Mouse (Mus musculus) heart, adult 2 months (tissue): ENCODE measurements around the gene Slc22a15. TPM values are rescaled to one million over a fixed set of nuclear protein-coding genes. Genes with fewer than 3 reads are reported as not detected.
A peak's percentile ranks its signal among the peaks of the same experiment; 100 is the strongest.

Source experiments
- DNase-seq, 2 experiments: peaks; one replicate each; pipeline ENCODE4 v3.0.0; 2021
- H3K27ac ChIP-seq: fragments of 200-600 bp; 2 replicates; pipeline ENCODE4 v1.8.1; 2022
- H3K27me3 ChIP-seq: fragments of 200-500 bp; 2 replicates; pipeline ENCODE4 v1.6.1; 2012; ENCODE audit warnings: mild to moderate bottlenecking, low read length, inconsistent platforms, mixed read lengths; ENCODE audit not compliant: control insufficient read depth, insufficient read depth
- H3K36me3 ChIP-seq: fragments of 200-500 bp; 2 replicates; pipeline ENCODE4 v1.6.1; 2012; ENCODE audit warnings: low read length, inconsistent platforms; ENCODE audit not compliant: control insufficient read depth, insufficient read depth
- H3K4me1 ChIP-seq: fragments of 200-500 bp; 2 replicates; pipeline ENCODE4 v1.6.1; 2011; ENCODE audit warnings: low read length; ENCODE audit not compliant: control insufficient read depth, insufficient read depth
- H3K4me3 ChIP-seq: fragments of 200-600 bp; 2 replicates; pipeline ENCODE4 v1.8.1; 2022
- H3K79me2 ChIP-seq: fragments of 200-500 bp; replicated peaks from 2 replicates; pipeline ENCODE4 v1.6.1; 2012; ENCODE audit warnings: mild to moderate bottlenecking, inconsistent platforms, low read length, moderate library complexity, mixed read lengths; ENCODE audit not compliant: control insufficient read depth, insufficient read depth
- H3K9ac ChIP-seq: fragments of 200-500 bp; 2 replicates; pipeline ENCODE4 v1.6.1; 2012; ENCODE audit warnings: low read depth, mild to moderate bottlenecking, control low read depth, inconsistent platforms, low read length, mixed read lengths
- CTCF ChIP-seq: fragments of 200-600 bp; IDR thresholded peaks from 2 replicates; pipeline ENCODE4 v1.8.1; 2022; ENCODE audit warnings: antibody characterized with exemption, mild to moderate bottlenecking, moderate library complexity
- EP300 ChIP-seq: fragments of 200-500 bp; IDR thresholded peaks from 2 replicates; pipeline ENCODE4 v1.6.1; 2011; ENCODE audit warnings: low read depth, low read length, control low read depth; ENCODE audit not compliant: insufficient read depth
- POLR2A ChIP-seq: fragments of 200-500 bp; IDR thresholded peaks from 2 replicates; pipeline ENCODE4 v1.6.1; 2011; ENCODE audit warnings: mild to moderate bottlenecking, low read depth, low read length, control low read depth; ENCODE audit not compliant: insufficient read depth
- WGBS: fragments of 180-500 bp; shearing (Covaris S2); methylation state at CpG from one replicate; pipeline ENCODE4 v1.1.7; 2018; 5-methylcytosine and 5-hydroxymethylcytosine counted together
- intact Hi-C: fragments of 180-260 bp; cut with DNase I; formaldehyde crosslinking; loops from one replicate; pipeline ENCODE4 v1.15.1; 2025
- polyA plus RNA-seq: library from polyadenylated mRNA; depleted of rRNA; stranded (reverse); fragments of >200 nt; gene quantifications from 2 replicates; pipeline ENCODE4 v1.2.3, GENCODE M21; 2012; rRNA removed
- total RNA-seq, 2 experiments: library from RNA; stranded (reverse); gene quantifications; 2 replicates each; pipeline ENCODE4 v1.2.3; 2021

The Slc22a15 gene
- total and polyA plus RNA-seq, 3 experiments = 1.8 to 2.4 (median 1.9) TPM

- TF ChIP-seq POLR2A (no peak), EP300 (peak; percentile 93), CTCF (peak; percentile 97)
- H3K4me3 ChIP-seq = no peak overlapping the region
- no peaks in the 10 kb centered on the region for H3K27me3 ChIP-seq
- H3K9ac ChIP-seq = no peak overlapping the region
- DNase-seq = peak; percentile 54 to 76
- H3K36me3 ChIP-seq = no peaks in the 10 kb centered on the region
- H3K27ac ChIP-seq = no peak overlapping the region
- 66% methylated on average over 10 of the region's 10 CpGs for WGBS
- H3K4me1 ChIP-seq = no peaks in the 10 kb centered on the region
- no peaks in the 10 kb centered on the region for H3K79me2 ChIP-seq
- intact Hi-C loops = loop anchor here (1.0 to 5.0 kb wide), 4 partner anchors 319 to 840 kb away; no protein-coding TSS in a partner anchor
Observed at GRCm38 (mm10) chr3:101812341-101812962, 111.8 kb downstream of the Slc22a15 start.

GRCm38 (mm10) chr3:101811931-101812330 lies 112.3 kb downstream of the Slc22a15 start:
- DNase-seq = no peak
- intact Hi-C loops = loop anchor here (1.0 to 5.0 kb wide), 4 partner anchors 319 to 840 kb away; no protein-coding TSS in a partner anchor
- Histone ChIP-seq H3K27me3 (no peaks in the 10 kb centered on the region), H3K36me3 (no peaks in the 10 kb centered on the region), H3K9ac (no peak overlapping the region), H3K27ac (no peak overlapping the region), H3K4me3 (no peak overlapping the region), H3K79me2 (no peaks in the 10 kb centered on the region), H3K4me1 (peaks cover 1% of the 10 kb centered on the region; the same call in 1 of the 2 replicates)
- no peak for TF ChIP-seq POLR2A
- no peak for TF ChIP-seq EP300
- TF ChIP-seq CTCF = no peak
- 55% methylated on average over 4 of the region's 4 CpGs for WGBS

- Histone ChIP-seq H3K27me3 (no peaks in the 10 kb centered on the region), H3K4me3 (no peak overlapping the region), H3K27ac (no peak overlapping the region), H3K4me1 (peaks cover 5% of the 10 kb centered on the region), H3K79me2 (no peaks in the 10 kb centered on the region), H3K9ac (no peak overlapping the region), H3K36me3 (no peaks in the 10 kb centered on the region)
- WGBS = 81% methylated on average over 6 of the region's 6 CpGs
- DNase-seq = no peak
- TF ChIP-seq EP300 (no peak), CTCF (no peak), POLR2A (no peak)
- intact Hi-C loops = loop anchor here (5.0 kb wide), 1 partner anchor 95 kb away; no protein-coding TSS in a partner anchor
Observed at GRCm38 (mm10) chr3:101807646-101808045, 116.6 kb downstream of the Slc22a15 start.

- H3K4me1 ChIP-seq = peaks cover 5% of the 10 kb centered on the region
- H3K36me3 ChIP-seq = no peaks in the 10 kb centered on the region
- H3K4me3 ChIP-seq = no peak overlapping the region
- 53% methylated on average over 4 of the region's 4 CpGs for WGBS
- H3K9ac ChIP-seq = no peak overlapping the region
- no peak for DNase-seq
- H3K79me2 ChIP-seq = no peaks in the 10 kb centered on the region
- intact Hi-C loops = loop anchor here (1.0 to 5.0 kb wide), 4 partner anchors 95 to 313 kb away; no protein-coding TSS in a partner anchor
- no peaks in the 10 kb centered on the region for H3K27me3 ChIP-seq
- TF ChIP-seq POLR2A (no peak), EP300 (no peak), CTCF (no peak)
- H3K27ac ChIP-seq = no peak overlapping the region
Observed at GRCm38 (mm10) chr3:101806941-101807340, 117.3 kb downstream of the Slc22a15 start.

- intact Hi-C loops = loop anchor here (1.0 to 5.0 kb wide), 4 partner anchors 94 to 312 kb away; no protein-coding TSS in a partner anchor
- Histone ChIP-seq H3K79me2 (no peaks in the 10 kb centered on the region), H3K36me3 (no peaks in the 10 kb centered on the region), H3K9ac (peak overlapping the region; percentile 28), H3K4me1 (peaks cover 5% of the 10 kb centered on the region), H3K27ac (peak overlapping the region; percentile 91), H3K27me3 (no peaks in the 10 kb centered on the region), H3K4me3 (no peak overlapping the region)
- DNase-seq = peak; percentile 89 to 92
- TF ChIP-seq EP300 (peak; percentile 89), POLR2A (peak; percentile 68; the same call in 1 of the 2 replicates), CTCF (peak; percentile 94)
- WGBS = 2% methylated on average over 16 of the region's 16 CpGs
Observed at GRCm38 (mm10) chr3:101806149-101806548, 118.1 kb downstream of the Slc22a15 start.

Other genes with a start within 250 kb of the Slc22a15 start
- not detected for gene Mab21l3, start 75.5 kb downstream of the Slc22a15 start, total RNA-seq
- 0.16 TPM in 1 of 2 replicates, not detected in the other for gene Mab21l3, start 75.5 kb downstream of the Slc22a15 start, polyA plus RNA-seq
- not detected for gene Nhlh2, start 85.6 kb upstream of the Slc22a15 start, total RNA-seq
- not detected in 2 replicates for gene Nhlh2, start 85.6 kb upstream of the Slc22a15 start, polyA plus RNA-seq
- 100 to 1,000 TPM; 833 to 848 TPM for gene Casq2, start 162.0 kb upstream of the Slc22a15 start, total RNA-seq
- 361 and 854 TPM in 2 replicates for gene Casq2, start 162.0 kb upstream of the Slc22a15 start, polyA plus RNA-seq